Comparison of ENCODE assay signal across 8 mouse cellular contexts in genomic region chr19:6919876-6920740, GRCm38 (mm10). TPM values are rescaled to one million over a fixed set of nuclear protein-coding genes. Genes with fewer than 3 reads are reported as not detected.
DNase-seq lines count a peak whose midpoint lies in the region; ATAC-seq and TF ChIP-seq lines count a peak whose summit lies in the region.

No protein-coding gene starts in this region.

- peaks cover 26% of the 10 kb centered on the region for H3K27me3 ChIP-seq in kidney, embryonic 15.5 days

- H3K9me3 ChIP-seq in kidney, embryonic 15.5 days (replicated peaks): no peaks in the 10 kb centered on the region

- intact Hi-C loops in left cerebral cortex, adult 2 months (cut with DNase I): loop anchor here (1.0 to 5.0 kb wide), 2 partner anchors 8 to 117 kb away; partner anchors contain the start of gene Stip1
- intact Hi-C loops in gastrocnemius, postnatal 14 days (cut with DNase I; ENCODE audit: low total_unique reads): no loop called here

- 31% methylated on average over 8 of the region's 8 CpGs for WGBS in kidney, embryonic 15.5 days

- TF ChIP-seq CTCF in left cerebral cortex, adult 2 months (IDR thresholded peaks at IDR 0.05): no peak

- H3K27ac ChIP-seq in left cerebral cortex, adult 2 months: no peak overlapping the region
- H3K27ac ChIP-seq in brown adipose tissue, adult 24 weeks (replicated peaks; ENCODE audit: low read depth, low read length): no peak overlapping the region
- peak overlapping the region; percentile 91 for H3K27ac ChIP-seq in kidney, embryonic 15.5 days

- peaks cover 7% of the 10 kb centered on the region; the same call in 1 of the 2 replicates for H3K4me1 ChIP-seq in brown adipose tissue, adult 24 weeks (ENCODE audit: control insufficient read depth, insufficient read depth, insufficient read length, low read length)
- peaks cover 34% of the 10 kb centered on the region for H3K4me1 ChIP-seq in kidney, embryonic 15.5 days

- peak overlapping the region; percentile 82 for H3K4me3 ChIP-seq in left cerebral cortex, adult 2 months
- peak overlapping the region; percentile 93 for H3K4me3 ChIP-seq in brown adipose tissue, adult 24 weeks (ENCODE audit: insufficient read depth, low read depth, low read length)
- H3K4me3 ChIP-seq in kidney, embryonic 15.5 days (replicated peaks): peak overlapping the region; percentile 85

- H3K4me2 ChIP-seq in kidney, embryonic 15.5 days: peak overlapping the region; percentile 93

- H3K36me3 ChIP-seq in kidney, embryonic 15.5 days: peaks cover 6% of the 10 kb centered on the region; the same call in 1 of the 2 replicates

- peak; percentile 3; the same call in 1 of the 2 replicates for ATAC-seq in kidney, embryonic 15.5 days (replicated peaks; ENCODE audit: low FRiP score)

- peak in 1 of 2 experiments; percentile 32 for DNase-seq in left cerebral cortex, adult 2 months (ENCODE audit: extremely low spot score in 1 of 2, low spot score in 2 of 2)
- no peak for DNase-seq in left cerebral cortex, adult 9 months (ENCODE audit: low spot score in 2 of 2)
- peak; percentile 47 for DNase-seq in gastrocnemius, postnatal 14 days
- DNase-seq in lung, postnatal 25 days (ENCODE audit: low spot score): peak; percentile 55
- DNase-seq in yolk sac, embryonic 10.5 days (ENCODE audit: low spot score): peak; percentile 58
- no peak for DNase-seq in thymus, adult 18-20 months

- peak overlapping the region; percentile 75; the same call in 1 of the 2 replicates for H3K9ac ChIP-seq in kidney, embryonic 15.5 days

RNA-seq across cellular contexts. Expression of gene Esrra, which starts 1.5 kb away (rescaled TPM):
- total RNA-seq in left cerebral cortex, adult 2 months (2021): 10 to 100 TPM; 66.8 to 69.2 TPM
- 86.4 and 123 TPM in 2 replicates for polyA plus RNA-seq in brown adipose tissue, adult 24 weeks (2012; ENCODE audit: insufficient read depth, insufficient read length, missing spikeins)
- 10 to 100 TPM; 47.7 to 52.0 TPM for total RNA-seq in gastrocnemius, postnatal 14 days (2021)
- polyA plus RNA-seq in kidney, embryonic 15.5 days (2015; fragmentation: Nextera tagmentation; extraction: Ambion mirVana): 14.8 and 15.3 TPM in 2 replicates

RNA-seq across cellular contexts. Expression of gene Catsperz, which starts 5.1 kb away (rescaled TPM):
- total RNA-seq in left cerebral cortex, adult 2 months (2021): 10 to 100 TPM; 23.1 TPM
- polyA plus RNA-seq in brown adipose tissue, adult 24 weeks (2012; ENCODE audit: insufficient read depth, insufficient read length, missing spikeins): not detected in 2 replicates
- total RNA-seq in gastrocnemius, postnatal 14 days (2021): not detected
- polyA plus RNA-seq in kidney, embryonic 15.5 days (2015; fragmentation: Nextera tagmentation; extraction: Ambion mirVana): 2.0 and 3.1 TPM in 2 replicates

RNA-seq across cellular contexts. Expression of gene Prdx5, which starts 10.2 kb away (rescaled TPM):
- total RNA-seq in left cerebral cortex, adult 2 months (2021): 100 to 1,000 TPM; 315 to 354 TPM
- polyA plus RNA-seq in brown adipose tissue, adult 24 weeks (2012; ENCODE audit: insufficient read depth, insufficient read length, missing spikeins): 974 and 1,161 TPM in 2 replicates
- total RNA-seq in gastrocnemius, postnatal 14 days (2021): 100 to 1,000 TPM; 159 to 187 TPM
- polyA plus RNA-seq in kidney, embryonic 15.5 days (2015; fragmentation: Nextera tagmentation; extraction: Ambion mirVana): 268 and 275 TPM in 2 replicates

RNA-seq across cellular contexts. Expression of gene Trmt112, which starts 10.6 kb away (rescaled TPM):
- 10 to 100 TPM; 40.0 to 43.4 TPM for total RNA-seq in left cerebral cortex, adult 2 months (2021)
- polyA plus RNA-seq in brown adipose tissue, adult 24 weeks (2012; ENCODE audit: insufficient read depth, insufficient read length, missing spikeins): 18.1 and 29.4 TPM in 2 replicates
- 10 to 100 TPM; 34.6 to 38.9 TPM for total RNA-seq in gastrocnemius, postnatal 14 days (2021)
- 148 and 167 TPM in 2 replicates for polyA plus RNA-seq in kidney, embryonic 15.5 days (2015; fragmentation: Nextera tagmentation; extraction: Ambion mirVana)

RNA-seq across cellular contexts. Expression of gene Kcnk4, which starts 14.2 kb away (rescaled TPM):
- 10 to 100 TPM; 39.1 to 39.2 TPM for total RNA-seq in left cerebral cortex, adult 2 months (2021)
- 1.6 and 1.8 TPM in 2 replicates for polyA plus RNA-seq in brown adipose tissue, adult 24 weeks (2012; ENCODE audit: insufficient read depth, insufficient read length, missing spikeins)
- total RNA-seq in gastrocnemius, postnatal 14 days (2021): not detected
- polyA plus RNA-seq in kidney, embryonic 15.5 days (2015; fragmentation: Nextera tagmentation; extraction: Ambion mirVana): 0.14 and 0.45 TPM in 2 replicates

Comparison
In these comparisons a context has a peak if more than half of its experiments do, and no peak if none do; other contexts are left out.
1. DNase-seq: peak in gastrocnemius, postnatal 14 days (single experiment), lung, postnatal 25 days (single experiment) and yolk sac, embryonic 10.5 days (single experiment); none in left cerebral cortex, adult 9 months (0 of 2) and thymus, adult 18-20 months (0 of 2).
2. RNA of gene Catsperz, which starts 5.1 kb away (total RNA-seq): 23.1 TPM in left cerebral cortex, adult 2 months; not detected in gastrocnemius, postnatal 14 days; every median in the first group is over 10 times any median in the second.
3. Peak in every context shown above with its lines, with median percentiles within 50 percentile points of each other: H3K4me3 ChIP-seq.